Mouse (Mus musculus) embryonic facial prominence, embryonic 10.5 days (tissue): ENCODE measurements around the gene Tpm3. TPM values are rescaled to one million over a fixed set of nuclear protein-coding genes. Genes with fewer than 3 reads are reported as not detected.

Source experiments
- DNase-seq: peaks from one replicate; pipeline ENCODE4 v3.0.0-alpha.2; 2017; ENCODE audit warnings: low spot score
- H3K27ac ChIP-seq: fragments of 300-500 bp; sonication (generic); replicated peaks from 2 replicates; pipeline ENCODE4 v1.5.1; 2016; ENCODE audit warnings: mild to moderate bottlenecking
- H3K27me3 ChIP-seq: fragments of 300-500 bp; sonication (generic); replicated peaks from 2 replicates; pipeline ENCODE4 v1.6.1; 2016; ENCODE audit warnings: low read depth, mild to moderate bottlenecking; ENCODE audit not compliant: poor library complexity, severe bottlenecking
- H3K36me3 ChIP-seq: fragments of 300-500 bp; sonication (generic); replicated peaks from 2 replicates; pipeline ENCODE4 v1.6.1; 2016; ENCODE audit warnings: mild to moderate bottlenecking, moderate library complexity
- H3K4me1 ChIP-seq: fragments of 300-500 bp; sonication (generic); 2 replicates; pipeline ENCODE4 v1.6.1; 2016
- H3K4me3 ChIP-seq: fragments of 300-500 bp; sonication (generic); 2 replicates; pipeline ENCODE4 v1.5.1; 2016; ENCODE audit warnings: mild to moderate bottlenecking, moderate library complexity
- H3K9me3 ChIP-seq: fragments of 300-500 bp; sonication (generic); 2 replicates; pipeline ENCODE4 v1.6.1; 2016; ENCODE audit warnings: mild to moderate bottlenecking
- WGBS: fragments of 180-500 bp; shearing (Covaris S2); methylation state at CpG from one replicate; pipeline ENCODE4 v1.1.7; 2016; 5-methylcytosine and 5-hydroxymethylcytosine counted together
- polyA plus RNA-seq: library from polyadenylated mRNA; unstranded; fragments of >200 nt; fragmentation: Nextera tagmentation; extraction: Ambion mirVana; gene quantifications from 2 replicates; pipeline ENCODE4 v1.2.1, GENCODE M21; 2016

Tpm3 gene
- polyA plus RNA-seq, 1 experiment from 2014 or later: 597 TPM

GRCm38 (mm10) chr3:90088617-90089016 lies 16.2 kb downstream of the Tpm3 start:
- DNase-seq: no peak
- no peak overlapping the region for H3K4me3 ChIP-seq
- H3K36me3 ChIP-seq: peaks cover 98% of the 10 kb centered on the region
- 95% methylated on average over 2 of the region's 2 CpGs for WGBS
- H3K4me1 ChIP-seq: peaks cover 16% of the 10 kb centered on the region
- H3K27me3 ChIP-seq: no peaks in the 10 kb centered on the region
- no peak overlapping the region for H3K27ac ChIP-seq
- H3K9me3 ChIP-seq: no peaks in the 10 kb centered on the region

GRCm38 (mm10) chr3:90090892-90091291 lies 18.4 kb downstream of the Tpm3 start:
- H3K27me3 ChIP-seq: no peaks in the 10 kb centered on the region
- no peak for DNase-seq
- peaks cover 100% of the 10 kb centered on the region for H3K36me3 ChIP-seq
- 88% methylated on average over 6 of the region's 6 CpGs for whole genome bisulfite sequencing
- H3K4me1 ChIP-seq: no peaks in the 10 kb centered on the region
- no peaks in the 10 kb centered on the region for H3K9me3 ChIP-seq
- H3K4me3 ChIP-seq: no peak overlapping the region
- no peak overlapping the region for H3K27ac ChIP-seq

- no peaks in the 10 kb centered on the region for H3K27me3 ChIP-seq
- no peaks in the 10 kb centered on the region for H3K9me3 ChIP-seq
- WGBS: 92% methylated on average over 3 of the region's 3 CpGs
- H3K4me1 ChIP-seq: no peaks in the 10 kb centered on the region
- no peak overlapping the region for H3K4me3 ChIP-seq
- H3K27ac ChIP-seq: no peak overlapping the region
- DNase-seq: no peak
- peaks cover 100% of the 10 kb centered on the region for H3K36me3 ChIP-seq
Measured at GRCm38 (mm10) chr3:90094453-90094852, 22.0 kb downstream of the Tpm3 start.

GRCm38 (mm10) chr3:90097928-90098327 lies 25.5 kb downstream of the Tpm3 start:
- Histone ChIP-seq H3K27me3 (no peaks in the 10 kb centered on the region), H3K4me3 (no peak overlapping the region), H3K4me1 (no peaks in the 10 kb centered on the region), H3K27ac (no peak overlapping the region), H3K36me3 (peaks cover 96% of the 10 kb centered on the region), H3K9me3 (no peaks in the 10 kb centered on the region)
- 92% methylated on average over 5 of the region's 5 CpGs for WGBS
- no peak for DNase-seq

GRCm38 (mm10) chr3:90101010-90101409 lies 28.6 kb downstream of the Tpm3 start:
- WGBS: 93% methylated on average over 3 of the region's 3 CpGs
- no peak overlapping the region for H3K4me3 ChIP-seq
- no peak overlapping the region for H3K27ac ChIP-seq
- H3K27me3 ChIP-seq: no peaks in the 10 kb centered on the region
- peaks cover 74% of the 10 kb centered on the region for H3K36me3 ChIP-seq
- no peaks in the 10 kb centered on the region for H3K9me3 ChIP-seq
- DNase-seq: no peak
- no peaks in the 10 kb centered on the region for H3K4me1 ChIP-seq

GRCm38 (mm10) chr3:90101673-90102072 lies 29.2 kb downstream of the Tpm3 start:
- H3K36me3 ChIP-seq: peaks cover 68% of the 10 kb centered on the region
- no peaks in the 10 kb centered on the region for H3K9me3 ChIP-seq
- 97% methylated on average over 2 of the region's 2 CpGs for WGBS
- no peak overlapping the region for H3K27ac ChIP-seq
- no peak for DNase-seq
- no peaks in the 10 kb centered on the region for H3K4me1 ChIP-seq
- H3K4me3 ChIP-seq: no peak overlapping the region
- no peaks in the 10 kb centered on the region for H3K27me3 ChIP-seq

- no peak for DNase-seq
- no peak overlapping the region for H3K27ac ChIP-seq
- H3K27me3 ChIP-seq: no peaks in the 10 kb centered on the region
- no peaks in the 10 kb centered on the region for H3K9me3 ChIP-seq
- no peaks in the 10 kb centered on the region for H3K4me1 ChIP-seq
- peaks cover 62% of the 10 kb centered on the region for H3K36me3 ChIP-seq
- WGBS: 77% methylated on average over 2 of the region's 2 CpGs
- no peak overlapping the region for H3K4me3 ChIP-seq
Measured at GRCm38 (mm10) chr3:90102239-90102638, 29.8 kb downstream of the Tpm3 start.

GRCm38 (mm10) chr3:90103176-90103575 lies 30.7 kb downstream of the Tpm3 start:
- H3K27me3 ChIP-seq: no peaks in the 10 kb centered on the region
- WGBS: 92% methylated on average over 2 of the region's 2 CpGs
- DNase-seq: no peak
- H3K4me3 ChIP-seq: no peak overlapping the region
- no peak overlapping the region for H3K27ac ChIP-seq
- peaks cover 53% of the 10 kb centered on the region for H3K36me3 ChIP-seq
- H3K9me3 ChIP-seq: no peaks in the 10 kb centered on the region
- no peaks in the 10 kb centered on the region for H3K4me1 ChIP-seq

GRCm38 (mm10) chr3:90103938-90104337 lies 31.5 kb downstream of the Tpm3 start, which contains the start of gene Nup210l:
Gene Nup210l (plus strand): TSS chr3:90104132.
- no peak within 1 kb of the TSS for H3K4me3 ChIP-seq
- 82% methylated on average over 13 of the region's 13 CpGs for WGBS
- H3K27ac ChIP-seq: no peak within 1 kb of the TSS
- no peak for DNase-seq
- peaks cover 45% of the 10 kb centered on the region for H3K36me3 ChIP-seq
- H3K27me3 ChIP-seq: no peaks in the 10 kb centered on the region
- no peaks in the 10 kb centered on the region for H3K9me3 ChIP-seq
- no peaks in the 10 kb centered on the region for H3K4me1 ChIP-seq

- H3K27me3 ChIP-seq: no peaks in the 10 kb centered on the region
- no peaks in the 10 kb centered on the region for H3K4me1 ChIP-seq
- no peaks in the 10 kb centered on the region for H3K9me3 ChIP-seq
- H3K36me3 ChIP-seq: no peaks in the 10 kb centered on the region
- DNase-seq: no peak
- no peak overlapping the region for H3K4me3 ChIP-seq
- 86% methylated on average over 2 of the region's 2 CpGs for WGBS
- no peak overlapping the region for H3K27ac ChIP-seq
Measured at GRCm38 (mm10) chr3:90111706-90112105, 39.3 kb downstream of the Tpm3 start.

- no peak overlapping the region for H3K27ac ChIP-seq
- no peak overlapping the region for H3K4me3 ChIP-seq
- 86% methylated on average over 2 of the region's 2 CpGs for WGBS
- H3K4me1 ChIP-seq: no peaks in the 10 kb centered on the region
- H3K36me3 ChIP-seq: no peaks in the 10 kb centered on the region
- no peak for DNase-seq
- H3K9me3 ChIP-seq: no peaks in the 10 kb centered on the region
- no peaks in the 10 kb centered on the region for H3K27me3 ChIP-seq
Measured at GRCm38 (mm10) chr3:90114342-90114741, 41.9 kb downstream of the Tpm3 start.

- no peaks in the 10 kb centered on the region for H3K27me3 ChIP-seq
- H3K9me3 ChIP-seq: no peaks in the 10 kb centered on the region
- WGBS: 79% methylated on average over 3 of the region's 3 CpGs
- H3K36me3 ChIP-seq: no peaks in the 10 kb centered on the region
- no peak for DNase-seq
- H3K4me1 ChIP-seq: no peaks in the 10 kb centered on the region
- no peak overlapping the region for H3K27ac ChIP-seq
- H3K4me3 ChIP-seq: no peak overlapping the region
Measured at GRCm38 (mm10) chr3:90115526-90115925, 43.1 kb downstream of the Tpm3 start.

GRCm38 (mm10) chr3:90118132-90118790 lies 45.8 kb downstream of the Tpm3 start:
- 92% methylated on average over 13 of the region's 13 CpGs for WGBS
- H3K27me3 ChIP-seq: no peaks in the 10 kb centered on the region
- H3K4me3 ChIP-seq: no peak overlapping the region
- H3K27ac ChIP-seq: no peak overlapping the region
- no peaks in the 10 kb centered on the region for H3K4me1 ChIP-seq
- no peak for DNase-seq
- H3K36me3 ChIP-seq: no peaks in the 10 kb centered on the region
- no peaks in the 10 kb centered on the region for H3K9me3 ChIP-seq
